Mouse (Mus musculus) urinary bladder, postnatal 25 days (tissue): ENCODE results near the gene Duoxa1.
A peak's percentile ranks its signal among the peaks of the same experiment; 100 is the strongest.
"Not testable (repeated sequence)": the region's sequence is repeated elsewhere in the genome, so short reads cannot be mapped to it uniquely, and the experiment has no call there.

ENCODE experiments used
- DNase-seq: peaks from one replicate; pipeline ENCODE4 v3.0.0; 2022; ENCODE audit warnings: low spot score

The Duoxa1 gene

DNA sequence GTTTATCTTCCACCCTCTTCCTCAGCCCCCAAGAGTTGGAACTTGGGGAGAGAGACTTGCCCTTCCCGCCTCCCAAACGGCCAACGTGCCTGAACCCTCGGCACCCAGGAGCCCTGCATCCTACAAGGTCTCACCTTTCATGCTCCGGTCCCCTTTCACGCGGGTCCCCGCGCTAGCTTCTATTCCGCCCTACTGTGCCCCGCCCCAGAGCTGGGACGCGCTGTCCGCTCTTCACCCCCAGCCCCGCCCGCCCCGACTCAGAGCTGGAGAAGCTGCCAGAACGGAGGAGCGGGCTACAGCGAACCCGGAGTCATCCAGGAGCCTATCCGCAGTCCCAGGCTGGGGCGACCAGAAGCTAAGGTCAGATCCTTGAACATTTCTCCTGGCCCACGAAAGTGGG, at the start of gene Duoxa1:
TSS of gene Duoxa1 (minus strand) at position 195 of the 400 bp plus-strand sequence.
- peak; percentile 22 for DNase-seq

DNA sequence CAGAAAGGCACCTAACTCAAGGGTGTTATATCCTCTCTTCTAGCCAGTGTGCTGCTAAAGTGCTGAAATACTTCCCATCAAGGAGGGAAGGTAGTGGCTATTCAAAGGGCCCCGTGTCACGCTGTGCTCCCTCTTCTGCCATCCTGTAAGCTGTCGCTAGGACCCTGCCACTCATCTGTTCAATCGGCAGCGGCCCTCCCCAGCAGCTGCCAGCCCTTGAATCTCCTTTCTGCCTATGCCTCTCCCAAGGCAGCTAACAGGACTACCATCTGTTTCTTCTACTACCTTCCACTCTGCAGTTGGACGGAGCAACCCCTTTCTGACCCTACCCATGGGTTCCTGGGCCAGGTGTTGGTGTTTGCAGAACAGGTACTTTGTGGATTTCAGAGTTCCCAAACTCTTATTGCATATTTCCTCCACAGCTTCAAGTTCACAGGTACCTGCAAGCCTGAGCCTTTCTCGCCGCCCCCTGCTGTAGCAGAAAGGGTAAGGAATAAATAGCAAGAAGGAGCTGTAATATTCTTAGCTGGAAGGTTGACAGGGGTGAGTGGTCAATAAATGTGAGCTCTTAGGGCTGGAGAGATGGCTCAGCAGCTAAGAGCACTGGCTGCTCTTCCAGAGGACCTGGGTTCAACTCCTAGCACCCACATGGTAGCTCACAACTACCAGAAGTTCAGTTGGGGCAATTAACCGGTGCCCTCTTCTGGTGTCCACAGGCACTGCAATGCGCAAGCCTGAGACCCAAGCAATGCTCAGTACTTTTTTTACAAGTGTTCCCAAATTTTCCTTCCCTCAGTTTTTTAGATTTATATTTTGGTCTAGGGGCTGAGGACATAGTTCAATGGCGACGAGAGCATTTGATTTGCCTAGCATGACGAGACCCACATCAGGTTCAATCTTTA, 49.3 kb upstream of the Duoxa1 start:
- DNase-seq: no peak

DNA sequence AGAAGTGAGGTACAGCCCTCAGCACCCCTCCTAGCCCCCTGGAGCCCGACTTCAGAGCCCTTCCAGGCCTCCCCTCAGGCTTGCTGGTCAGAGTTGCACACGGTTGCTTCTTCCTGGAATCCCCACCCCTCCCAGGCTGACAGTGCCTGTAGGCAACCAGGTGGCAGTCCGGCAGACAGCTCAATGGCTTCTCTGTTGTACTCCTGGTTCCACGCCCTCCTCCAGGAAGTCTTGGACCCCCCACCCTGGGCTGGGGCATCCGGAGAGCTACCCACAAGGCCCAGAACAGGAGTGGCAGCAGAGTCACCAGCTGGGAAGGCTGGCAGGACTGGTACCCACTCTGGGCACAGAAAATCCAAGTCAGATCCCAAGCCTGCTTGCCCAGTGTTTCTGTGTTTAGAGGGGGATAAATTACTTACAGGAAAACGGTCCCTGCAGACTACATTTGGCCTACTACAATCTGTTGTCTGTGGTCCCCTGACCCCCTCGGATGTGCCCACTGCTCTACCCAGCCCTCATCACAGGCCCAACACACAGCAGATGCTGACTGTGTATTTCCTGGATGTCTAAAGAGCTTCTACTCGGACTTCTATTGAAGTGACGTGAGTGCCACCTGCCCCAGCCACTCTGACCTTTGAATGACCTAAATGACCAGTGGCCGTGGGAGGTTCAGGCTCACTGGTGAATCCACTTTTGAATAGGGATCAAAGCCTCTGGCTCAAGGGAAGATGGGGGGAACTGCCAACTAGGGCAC, 48.5 kb upstream of the Duoxa1 start:
- no peak for DNase-seq

DNA sequence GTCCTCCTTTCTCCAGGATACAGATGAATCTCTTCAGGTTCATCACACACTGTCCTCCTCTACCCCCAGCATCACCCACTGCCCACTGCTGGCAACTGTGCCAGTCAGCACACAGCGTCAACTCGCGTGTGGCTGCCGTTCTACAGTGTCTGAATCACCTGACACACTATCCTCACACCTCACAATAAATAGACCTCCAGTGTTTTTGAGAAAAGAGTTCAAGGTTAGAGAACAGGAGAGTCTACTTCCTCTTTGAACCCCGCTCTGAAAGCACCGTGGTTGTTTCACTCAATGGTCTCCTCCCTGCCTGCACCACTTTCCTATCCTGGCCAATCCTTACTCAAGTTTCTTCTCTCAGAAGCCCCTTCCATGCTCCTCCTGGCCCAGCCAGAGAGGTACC, 47.7 kb upstream of the Duoxa1 start:
- DNase-seq: no peak

GRCm38 (mm10) chr2:122360310-122360709, 46.8 kb upstream of the Duoxa1 start:
- no peak for DNase-seq

- DNase-seq: no peak
These were observed 42.7 kb upstream of the Duoxa1 start for GRCm38 (mm10) chr2:122356187-122356586.

GRCm38 (mm10) chr2:122355389-122355788, 41.9 kb upstream of the Duoxa1 start:
- no peak for DNase-seq

DNA sequence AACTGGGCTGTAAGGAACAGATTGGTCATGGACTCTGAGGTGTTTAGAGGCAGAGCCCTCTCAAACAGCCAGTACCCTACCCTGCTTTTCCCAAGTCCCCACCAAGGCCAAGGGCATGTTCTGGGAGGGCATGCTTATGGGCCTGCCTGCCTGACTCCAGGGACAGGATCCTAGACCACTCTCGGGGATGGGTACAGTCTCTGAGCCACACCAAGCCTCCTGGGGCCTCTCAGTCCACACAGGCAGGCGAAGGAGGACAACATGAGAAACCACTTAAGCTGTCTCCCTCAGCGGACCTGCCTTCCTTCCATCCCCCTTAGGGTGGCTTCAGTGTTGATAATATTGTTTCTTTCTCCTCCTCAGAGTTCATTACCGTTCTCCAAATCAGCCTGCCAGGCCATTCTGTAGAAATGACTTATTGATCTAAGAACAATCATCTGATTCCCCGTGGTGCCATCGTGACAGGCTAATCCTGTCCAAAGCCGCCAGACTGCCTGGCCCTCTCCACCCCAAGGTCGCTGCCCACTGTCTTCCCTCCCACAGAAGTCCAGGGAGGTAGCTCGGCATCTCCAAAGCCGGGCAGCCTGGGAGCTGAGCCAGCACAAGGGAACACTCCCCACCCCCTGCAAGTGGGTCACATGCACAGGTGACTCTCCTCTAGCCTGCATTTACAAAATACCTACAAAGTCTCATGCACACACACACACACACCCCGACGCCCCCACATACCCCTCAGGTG, 40.8 kb upstream of the Duoxa1 start:
- no peak for DNase-seq

GRCm38 (mm10) chr2:122353765-122354164, 40.2 kb upstream of the Duoxa1 start:
- DNase-seq: no peak

DNA sequence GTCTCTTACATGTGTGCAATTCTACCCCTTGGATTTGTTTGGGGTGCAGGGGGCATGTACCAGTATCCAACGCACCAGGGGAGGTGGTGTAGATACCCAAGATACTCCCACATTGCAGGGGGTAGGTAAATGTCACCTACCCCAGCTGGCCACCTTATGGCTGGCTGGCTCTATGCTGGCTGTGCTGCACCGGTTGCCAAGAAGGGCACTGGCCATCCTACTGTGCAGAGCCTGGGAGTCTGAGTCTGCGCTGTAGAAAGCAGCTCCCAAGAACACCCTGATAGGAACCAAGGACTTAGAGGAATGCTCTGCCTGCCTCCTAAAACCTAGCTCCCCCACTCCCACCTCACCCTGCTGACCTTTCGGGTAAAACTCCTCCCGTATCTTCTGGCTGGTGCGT, 39.5 kb upstream of the Duoxa1 start:
- DNase-seq: no peak

- DNase-seq: no peak
These were observed 38.4 kb upstream of the Duoxa1 start for GRCm38 (mm10) chr2:122351931-122352329.

GRCm38 (mm10) chr2:122351156-122351930, 37.8 kb upstream of the Duoxa1 start:
- no peak for DNase-seq

DNA sequence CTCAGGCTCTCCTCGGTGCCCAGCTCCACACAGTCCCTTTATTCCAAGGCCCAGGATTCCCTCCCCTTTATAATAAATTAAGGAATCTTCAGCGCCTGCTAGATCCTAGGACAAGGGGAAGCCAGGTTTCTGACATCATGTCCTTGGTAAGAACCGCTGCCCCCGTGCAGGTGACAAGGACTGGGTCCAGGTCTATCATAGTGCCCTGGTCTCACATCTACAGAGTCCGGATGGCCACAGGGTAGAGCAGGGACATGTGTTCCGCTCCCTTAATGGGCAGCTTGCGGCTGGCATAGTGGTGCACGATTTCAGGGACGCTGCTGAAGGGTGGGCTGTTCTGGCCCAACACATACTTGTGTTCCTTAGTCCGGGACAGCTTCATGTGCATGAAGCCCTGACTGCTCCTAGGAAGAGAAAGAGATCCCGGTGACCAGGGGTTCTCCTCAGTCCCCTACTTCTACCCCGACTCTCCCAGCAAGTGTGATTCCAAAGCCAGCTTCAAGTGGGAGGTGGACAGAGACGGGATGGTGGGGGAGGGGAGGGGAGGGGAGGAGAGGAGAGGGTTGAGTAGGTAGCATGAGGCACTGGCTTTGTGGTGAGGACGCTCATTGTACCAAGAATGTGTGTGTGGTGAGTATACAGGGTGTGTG, 35.7 kb upstream of the Duoxa1 start:
- peak; percentile 31 for DNase-seq

- peak; percentile 89 for DNase-seq
These were observed 35.1 kb upstream of the Duoxa1 start for GRCm38 (mm10) chr2:122348531-122349131.

GRCm38 (mm10) chr2:122347257-122347656, 33.7 kb upstream of the Duoxa1 start:
- no peak for DNase-seq

DNA sequence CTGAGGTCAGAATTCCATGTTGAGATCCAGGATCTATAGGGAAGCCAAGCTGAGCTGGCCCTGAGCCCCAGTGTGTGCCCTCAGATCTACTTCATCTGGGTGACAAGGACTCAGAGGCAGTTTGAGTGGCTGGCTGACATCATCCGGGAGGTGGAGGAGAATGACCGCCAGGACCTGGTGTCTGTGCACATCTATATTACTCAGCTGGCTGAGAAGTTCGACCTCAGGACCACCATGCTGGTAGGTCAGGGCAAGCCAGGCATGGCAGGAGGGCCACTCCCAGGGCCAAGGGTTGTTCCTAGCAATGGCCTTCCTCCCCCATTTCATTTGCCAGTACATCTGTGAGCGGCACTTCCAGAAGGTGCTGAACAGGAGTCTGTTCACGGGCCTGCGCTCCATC, 32.6 kb upstream of the Duoxa1 start:
- not testable (repeated sequence) for DNase-seq

- DNase-seq: no peak
These were observed 31.8 kb upstream of the Duoxa1 start for GRCm38 (mm10) chr2:122345106-122345893.

- no peak for DNase-seq
These were observed 23.8 kb upstream of the Duoxa1 start for GRCm38 (mm10) chr2:122337291-122337690.

GRCm38 (mm10) chr2:122334170-122334569, 20.6 kb upstream of the Duoxa1 start:
- DNase-seq: peak; percentile 41

DNA sequence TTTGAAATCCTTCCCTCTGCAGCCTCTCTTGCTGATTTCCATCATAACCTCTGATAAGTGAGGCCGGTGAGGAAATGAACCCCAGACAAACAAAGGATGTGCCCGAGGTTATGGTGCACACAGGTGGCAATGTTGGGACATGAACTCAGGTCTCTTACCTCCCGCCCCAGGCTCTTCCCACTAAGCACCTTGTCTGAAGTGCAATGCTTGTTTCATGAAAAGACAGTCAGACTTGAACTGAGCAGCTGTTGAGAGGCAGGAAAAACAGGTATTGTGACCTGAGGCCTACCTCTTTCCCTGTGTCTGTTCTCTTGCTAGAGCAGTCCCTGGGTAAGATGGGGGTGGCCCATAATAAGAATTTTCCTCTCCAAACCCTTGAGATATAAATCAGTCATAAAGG, 18.7 kb upstream of the Duoxa1 start:
- DNase-seq: no peak
